Mouse (Mus musculus) myocyte (in vitro differentiated cells): ENCODE measurements around the gene Slc3a2.
"Not testable (repeated sequence)": the region's sequence is repeated elsewhere in the genome, so short reads cannot be mapped to it uniquely, and the experiment has no call there.

ENCODE experiments used
- CEBPB ChIP-seq: IDR thresholded peaks from 2 replicates; pipeline ENCODE4 v1.6.1; 2011; ENCODE audit warnings: mild to moderate bottlenecking, moderate library complexity; ENCODE audit not compliant: poor library complexity, insufficient read depth, severe bottlenecking
- E2F4 ChIP-seq: IDR thresholded peaks from one replicate; pipeline ENCODE4 v1.6.1; 2011; ENCODE audit warnings: mild to moderate bottlenecking, control low read depth, moderate library complexity; ENCODE audit not compliant: insufficient read depth
- MAX ChIP-seq: IDR thresholded peaks from one replicate; pipeline ENCODE4 v1.6.1; 2011; ENCODE audit warnings: low read depth, mild to moderate bottlenecking, control low read depth
- MYOD1 ChIP-seq, 3 experiments: IDR thresholded peaks; one replicate each; pipeline ENCODE4 v1.6.1; 2011; ENCODE audit warnings: control low read depth in 2 of 3, low read depth in 2 of 3, mild to moderate bottlenecking in 2 of 3, moderate library complexity in 1 of 3; ENCODE audit not compliant: insufficient read length in 2 of 3, control insufficient read depth in 1 of 3
- MYOG ChIP-seq, 3 experiments: IDR thresholded peaks; one replicate each; pipeline ENCODE4 v1.6.1; 2011; ENCODE audit warnings: control low read depth in 2 of 3, low read depth in 2 of 3, mild to moderate bottlenecking in 2 of 3; ENCODE audit not compliant: insufficient read length in 2 of 3, control insufficient read depth in 1 of 3, insufficient read depth in 1 of 3
- POLR2A ChIP-seq: IDR thresholded peaks from one replicate; pipeline ENCODE4 v1.6.1; 2011; ENCODE audit warnings: low read depth, mild to moderate bottlenecking, control low read depth, moderate library complexity; ENCODE audit not compliant: insufficient read length
- POLR2AphosphoS2 ChIP-seq: IDR thresholded peaks from one replicate; pipeline ENCODE4 v1.6.1; 2011; ENCODE audit warnings: low read depth, control low read depth; ENCODE audit not compliant: insufficient read length
- REST ChIP-seq: IDR thresholded peaks from one replicate; pipeline ENCODE4 v1.6.1; 2011; ENCODE audit warnings: mild to moderate bottlenecking, control low read depth, moderate library complexity; ENCODE audit not compliant: insufficient read depth, insufficient read length
- SRF ChIP-seq: IDR thresholded peaks from one replicate; pipeline ENCODE4 v1.6.1; 2011; ENCODE audit warnings: low read depth; ENCODE audit not compliant: control insufficient read depth, insufficient read length
- USF1 ChIP-seq: IDR thresholded peaks from one replicate; pipeline ENCODE4 v1.6.1; 2011; ENCODE audit warnings: low read depth, mild to moderate bottlenecking, control low read depth, moderate library complexity

- TF ChIP-seq POLR2A; MYOD1 (IDR thresholded peaks at IDR 0.05; ENCODE audit: control insufficient read depth in 1 of 3, insufficient read length in 2 of 3, low read depth in 2 of 3); MAX; SRF; CEBPB; POLR2AphosphoS2; USF1; E2F4; MYOG (IDR thresholded peaks at IDR 0.05; ENCODE audit: control insufficient read depth in 1 of 3, insufficient read depth in 1 of 3, insufficient read length in 2 of 3, low read depth in 2 of 3); REST: not testable (repeated sequence)
Observed at GRCm38 (mm10) chr19:8719037-8719436, 4.1 kb downstream of the Slc3a2 start.
